In the genomic region with DNA sequence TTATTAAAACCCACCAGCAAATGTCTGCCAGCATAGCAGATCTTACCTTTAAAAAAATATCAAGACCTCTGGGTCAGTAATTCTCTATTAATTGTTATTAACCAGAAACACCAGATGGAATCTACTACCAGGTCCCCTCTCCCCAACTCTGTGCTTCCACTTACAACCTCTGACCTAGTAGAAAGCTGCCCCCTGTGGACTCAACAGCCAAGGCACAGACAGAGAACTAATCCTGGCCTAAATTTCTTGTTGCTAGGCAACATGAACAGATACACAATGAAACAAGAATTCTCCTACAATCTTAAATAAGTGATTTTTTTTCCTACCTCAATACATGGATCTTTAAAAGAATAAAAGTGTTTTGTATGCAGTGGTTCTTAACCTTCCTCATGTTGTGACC, we compare ENCODE assay signal across 35 mouse cellular contexts. TPM values are rescaled to one million over a fixed set of nuclear protein-coding genes. Genes with fewer than 3 reads are reported as not detected.
"Had no signal": no experiment of that assay in that cellular context is flagged by ENCODE, and none has a peak within 500 bp of the region (broad histone marks: within the 10 kb centered on the region; RNA-seq: fewer than 3 reads in every experiment).

No protein-coding gene starts in this region.

- H3K27ac ChIP-seq: heart, adult 2 months; hindbrain, embryonic 10.5 days; hindbrain, embryonic 13.5 days; hindbrain, embryonic 15.5 days; intestine, embryonic 15.5 days; layer of hippocampus, adult 2 months; left cerebral cortex, adult 2 months; limb, embryonic 13.5 days; limb, embryonic 15.5 days; liver, embryonic 12.5 days had no signal

- H3K4me2 ChIP-seq: heart, embryonic 12.5 days; hindbrain, embryonic 13.5 days; hindbrain, embryonic 15.5 days; intestine, embryonic 15.5 days; limb, embryonic 13.5 days; limb, embryonic 15.5 days; liver, embryonic 12.5 days had no signal

- H3K27me3 ChIP-seq: heart, embryonic 12.5 days; hindbrain, embryonic 13.5 days; hindbrain, embryonic 15.5 days; intestine, embryonic 15.5 days; limb, embryonic 13.5 days; limb, embryonic 15.5 days; liver, embryonic 12.5 days had no signal

- ATAC-seq: inflammation-experienced regulatory T-cells, adult 6 months; intestine, embryonic 15.5 days; intestine, postnatal 0 days; liver, embryonic 12.5 days had no signal

- H3K9me3 ChIP-seq: heart, embryonic 12.5 days; hindbrain, embryonic 10.5 days; hindbrain, embryonic 13.5 days; hindbrain, embryonic 15.5 days; intestine, embryonic 15.5 days; limb, embryonic 13.5 days; limb, embryonic 15.5 days; liver, embryonic 12.5 days had no signal

- H3K36me3 ChIP-seq: heart, embryonic 12.5 days; hindbrain, embryonic 10.5 days; hindbrain, embryonic 13.5 days; hindbrain, embryonic 15.5 days; intestine, embryonic 15.5 days; limb, embryonic 13.5 days; limb, embryonic 15.5 days; liver, embryonic 12.5 days had no signal

- H3K4me3 ChIP-seq: heart, adult 2 months; heart, embryonic 12.5 days; hindbrain, embryonic 10.5 days; hindbrain, embryonic 13.5 days; hindbrain, embryonic 15.5 days; intestine, embryonic 15.5 days; layer of hippocampus, adult 2 months; left cerebral cortex, adult 2 months; limb, embryonic 13.5 days; limb, embryonic 15.5 days; liver, embryonic 12.5 days had no signal

- H3K4me1 ChIP-seq: heart, embryonic 12.5 days; hindbrain, embryonic 10.5 days; hindbrain, embryonic 13.5 days; hindbrain, embryonic 15.5 days; intestine, embryonic 15.5 days; limb, embryonic 13.5 days; limb, embryonic 15.5 days; liver, embryonic 12.5 days had no signal

- DNase-seq: gastrocnemius, postnatal 14 days; gastrocnemius, postnatal 36 days; heart, adult 11 months; heart, adult 2 months; heart, postnatal 10 days; heart, postnatal 4 days; kidney, adult 18-20 months; kidney, adult 8-10 months; kidney, postnatal 10 days; kidney, postnatal 25 days; kidney, postnatal 4 days; left cerebral cortex, postnatal 4 days had no signal

- H3K9ac ChIP-seq: heart, embryonic 12.5 days; hindbrain, embryonic 13.5 days; hindbrain, embryonic 15.5 days; intestine, embryonic 15.5 days; limb, embryonic 13.5 days; limb, embryonic 15.5 days; liver, embryonic 12.5 days had no signal

RNA-seq across cellular contexts. Expression of gene Spx, which starts 15.8 kb away (rescaled TPM):
- total RNA-seq: gastrocnemius, adult 18-20 months; gastrocnemius, adult 8-10 months; gastrocnemius, postnatal 36 days; heart, adult 2 months; heart, postnatal 10 days; heart, postnatal 25 days; heart, postnatal 4 days; liver, adult 2 months had no signal
- polyA plus RNA-seq: heart, embryonic 14.5 days; heart, embryonic 16.5 days; intestine, postnatal 0 days; liver, adult 2 months had no signal

RNA-seq across cellular contexts. Expression of gene Gys2, which starts 43.8 kb away (rescaled TPM):
- total RNA-seq: heart, postnatal 4 days; layer of hippocampus, postnatal 10 days; left cerebral cortex, adult 2 months; left cerebral cortex, postnatal 10 days; left cerebral cortex, postnatal 25 days; left cerebral cortex, postnatal 4 days had no signal
- polyA plus RNA-seq: heart, embryonic 14.5 days; hindbrain, embryonic 15.5 days; inflammation-experienced regulatory T-cells, adult 6 months; intestine, postnatal 0 days; kidney, embryonic 14.5 days; limb, embryonic 11.5 days; limb, embryonic 13.5 days; limb, embryonic 15.5 days had no signal
